Mouse (Mus musculus) heart, postnatal 14 days (tissue): ENCODE data around the gene Lbh. TPM values are rescaled to one million over a fixed set of nuclear protein-coding genes. Genes with fewer than 3 reads are reported as not detected.

Source experiments
- DNase-seq, 2 experiments: peaks; one replicate each; pipeline ENCODE4 v3.0.0; 2021 to 2022
- intact Hi-C: fragments of 180-260 bp; cut with DNase I; formaldehyde crosslinking; loops from one replicate; pipeline ENCODE4 v1.15.1; 2025
- total RNA-seq, 2 experiments: library from RNA; stranded (reverse); gene quantifications; 2 replicates each; pipeline ENCODE4 v1.2.3; 2021

Lbh gene
- total RNA-seq, 2 experiments from 2014 or later: 318 to 323 TPM

DNA sequence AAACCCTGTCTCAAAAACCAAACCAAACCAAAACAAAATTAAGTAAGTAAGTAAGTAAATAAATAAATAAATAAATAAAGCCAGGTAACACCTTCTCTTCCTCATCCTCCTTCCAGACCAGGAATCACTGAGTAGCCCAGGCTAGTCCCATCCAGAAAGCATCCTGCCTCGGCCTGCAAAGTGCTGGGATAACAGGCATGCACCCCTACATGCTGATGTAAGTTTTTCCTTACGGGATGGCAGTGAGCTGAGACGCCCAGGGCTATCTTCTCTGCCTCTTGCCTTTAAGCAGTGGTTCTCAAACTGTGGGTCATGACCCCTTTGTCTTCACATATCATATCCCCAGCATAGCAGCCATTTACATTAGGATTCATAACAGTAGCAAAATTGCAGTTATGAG is 9.5 kb upstream of the Lbh start:
- no peak for DNase-seq
- intact Hi-C loops: no loop called here

DNA sequence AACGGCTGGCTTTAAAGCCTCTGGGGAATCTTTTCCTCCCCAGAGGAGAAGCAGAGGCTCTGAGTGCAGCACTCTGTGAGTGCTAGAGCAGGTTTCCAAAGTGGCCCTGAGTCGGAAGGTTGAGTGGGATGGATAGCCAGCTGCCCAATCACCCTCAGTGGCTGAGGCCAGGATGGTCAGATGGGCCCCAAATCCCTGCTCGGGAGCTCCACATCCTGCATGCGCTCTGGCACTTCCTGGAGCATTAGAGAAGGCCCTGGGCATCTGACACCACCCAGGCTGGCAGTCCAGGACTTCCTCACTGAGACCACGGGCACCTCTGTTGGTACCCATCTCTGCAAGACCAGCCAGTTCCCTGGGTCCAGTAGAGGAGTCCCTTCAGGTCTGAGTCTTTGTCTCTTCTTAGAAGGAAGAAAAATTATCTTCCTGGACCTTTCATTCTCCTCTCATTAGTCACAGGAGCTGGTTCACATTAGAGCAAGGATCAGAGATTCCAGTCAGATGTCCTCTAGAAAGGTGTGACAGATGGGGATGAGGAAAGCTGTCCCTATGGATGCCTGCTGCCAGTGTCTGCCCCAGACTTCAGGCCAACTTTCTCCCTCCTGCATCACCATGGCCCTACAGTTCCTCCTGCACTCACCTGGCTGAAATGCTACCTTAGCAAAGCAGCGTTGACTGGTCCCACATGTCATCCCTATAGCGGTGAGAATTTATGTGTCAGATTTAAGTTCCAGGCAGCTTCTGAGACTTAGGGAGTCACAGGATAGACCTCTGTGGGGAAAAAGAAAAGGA is 8.8 kb upstream of the Lbh start:
- intact Hi-C loops: no loop called here
- DNase-seq: no peak

DNA sequence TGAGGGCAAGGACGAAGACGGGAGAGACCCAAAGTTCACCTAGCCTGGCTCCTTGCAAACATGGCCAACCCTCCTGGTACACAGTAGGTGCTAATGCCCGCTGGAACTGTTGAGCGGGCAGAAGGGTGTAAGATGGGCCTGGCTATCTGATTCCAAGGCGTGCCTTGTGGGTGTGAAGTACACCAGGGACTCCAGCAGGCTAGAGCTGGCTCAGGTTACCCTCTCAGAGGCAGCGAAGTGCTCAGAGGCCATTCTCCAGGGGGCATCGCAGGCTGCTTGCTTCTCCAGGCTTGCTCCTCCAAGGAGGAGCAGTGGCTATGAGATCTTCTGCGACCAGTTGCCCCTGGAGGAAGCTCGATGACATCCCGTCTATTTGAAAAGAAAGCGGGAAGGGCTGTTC is 6.8 kb upstream of the Lbh start:
- intact Hi-C loops: no loop called here
- DNase-seq: no peak

DNA sequence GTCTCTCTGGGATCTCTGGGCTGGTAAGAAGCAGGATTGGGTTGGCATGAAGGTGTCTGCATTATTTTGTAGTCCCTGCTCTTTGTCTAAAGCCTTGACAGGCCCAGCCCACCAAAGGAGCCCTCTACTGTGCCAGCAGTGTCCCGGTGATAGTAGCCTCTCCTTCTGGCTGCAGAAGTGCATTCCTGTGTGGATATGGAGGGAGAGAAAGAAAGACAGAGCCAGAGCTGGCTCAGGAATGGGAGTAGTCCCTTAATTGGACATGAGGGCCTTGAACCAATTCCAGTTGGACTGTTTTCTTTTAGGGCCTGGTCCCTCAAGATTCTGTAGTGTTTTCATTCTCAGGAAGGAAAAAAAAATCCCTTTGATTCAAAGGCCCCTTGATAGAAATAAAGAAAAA is 6.4 kb upstream of the Lbh start:
- intact Hi-C loops: no loop called here
- DNase-seq: no peak

DNA sequence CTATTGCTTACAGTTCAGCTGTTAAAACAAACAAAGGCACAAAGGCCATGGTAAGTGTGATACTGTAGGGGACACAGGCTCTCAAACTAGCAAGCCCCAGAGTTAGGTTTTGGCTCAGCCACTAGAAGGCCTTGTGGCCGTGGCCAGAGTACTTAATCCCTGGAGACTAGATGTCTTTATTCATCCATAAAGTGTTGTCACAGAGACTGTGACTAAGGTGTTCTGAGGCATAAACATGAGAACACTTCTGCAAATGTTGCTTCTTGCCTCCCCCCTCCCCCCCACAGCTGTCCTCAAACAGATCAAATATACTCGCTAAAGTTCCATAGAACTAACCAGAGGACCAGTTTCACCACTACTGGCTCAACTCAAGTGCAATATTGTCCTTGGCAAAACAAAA is 4.0 kb upstream of the Lbh start:
- no peak for DNase-seq
- intact Hi-C loops: no loop called here

DNA sequence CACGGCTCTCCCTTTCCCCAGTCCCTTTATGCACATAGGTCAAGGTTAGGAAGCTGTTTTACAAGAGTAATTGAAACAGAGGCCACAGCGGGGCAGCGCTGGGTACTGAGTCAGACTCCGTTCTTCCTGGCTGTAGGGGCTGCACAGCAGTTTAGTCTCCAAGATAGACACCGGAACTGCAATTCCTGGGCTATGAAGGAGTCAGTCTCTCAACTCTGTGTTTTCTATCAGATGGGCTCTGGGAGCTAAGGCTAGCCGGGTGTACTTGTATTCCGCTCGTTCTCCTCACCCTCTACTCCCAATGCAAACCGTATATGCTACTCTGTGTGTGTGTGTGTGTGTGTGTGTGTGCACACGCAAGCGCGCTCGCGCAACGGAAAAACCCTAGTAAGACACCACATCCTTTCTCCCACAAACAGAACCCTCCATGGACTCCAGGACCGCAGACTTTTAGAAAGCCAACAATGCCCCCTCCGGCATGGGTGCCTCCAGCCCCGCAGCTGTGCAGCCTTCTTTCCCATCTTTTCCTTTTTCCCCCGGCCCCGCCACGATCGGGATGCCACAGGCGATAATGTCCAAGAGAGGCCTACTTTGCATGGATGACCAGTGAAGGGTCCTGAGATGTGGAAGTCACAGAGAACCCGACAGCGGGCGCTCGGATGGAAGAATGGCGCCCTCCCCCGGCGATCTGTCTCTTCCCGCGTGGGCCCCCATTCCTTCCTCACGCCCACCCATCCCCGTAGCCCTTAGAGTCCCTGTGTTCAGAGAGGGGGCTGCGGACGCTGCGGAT is 669 bp upstream of the Lbh start:
- peak; percentile 57 to 67 for DNase-seq
- intact Hi-C loops: loop anchor here (2.0 to 5.0 kb wide), 6 partner anchors 21 to 275 kb away; partner anchors contain the start of gene Lclat1

DNA sequence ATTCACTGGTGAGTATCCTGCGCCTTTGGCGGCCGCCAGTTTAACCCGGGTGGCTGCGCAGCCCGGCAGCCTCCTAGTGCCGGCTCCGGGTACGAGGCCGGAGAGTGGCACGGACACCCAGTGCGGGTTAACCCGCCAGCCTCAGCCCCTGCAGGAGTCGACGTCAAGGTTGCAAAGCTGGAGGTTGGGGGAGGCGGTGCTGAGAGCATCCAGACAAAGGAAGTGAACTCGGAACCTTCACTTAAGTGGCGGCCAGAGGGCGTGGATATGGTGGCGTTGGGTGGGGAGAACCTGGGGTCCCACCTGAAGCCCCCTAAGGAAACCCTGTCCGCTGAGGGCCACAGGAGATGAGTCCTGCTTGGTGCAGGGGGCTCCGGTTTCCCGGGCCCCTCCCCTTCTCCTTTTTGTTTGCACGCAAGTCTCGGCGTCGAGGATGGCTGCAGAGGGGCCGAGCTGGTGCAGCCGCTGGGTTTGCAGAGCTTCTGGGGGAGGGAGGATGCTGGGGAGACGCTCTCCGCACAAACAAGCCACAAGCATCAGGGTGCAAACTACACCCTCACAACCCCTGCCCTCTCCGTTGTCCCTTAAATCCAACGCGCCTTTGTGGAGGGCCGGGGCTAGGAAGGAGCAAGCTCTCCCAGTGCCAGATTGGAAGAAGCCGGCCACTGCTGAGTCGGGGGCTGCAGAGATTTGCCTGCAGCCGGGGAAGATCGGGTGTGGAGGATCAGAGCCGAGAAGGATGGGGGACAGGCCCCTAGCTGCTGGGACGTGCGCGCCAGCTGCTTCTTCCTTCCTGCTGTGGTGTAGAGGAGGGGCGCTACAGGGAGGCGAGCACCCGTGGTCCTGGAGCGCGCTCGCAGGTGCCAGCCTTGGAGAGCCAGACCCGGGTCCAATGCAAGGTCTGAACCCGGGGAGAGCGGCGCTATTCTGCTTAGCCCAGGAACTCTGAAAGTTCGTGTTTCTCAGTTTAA is 751 bp downstream of the Lbh start:
- peak; percentile 62 to 69 for DNase-seq
- intact Hi-C loops: loop anchor here (2.0 to 5.0 kb wide), 6 partner anchors 20 to 273 kb away; partner anchors contain the start of gene Lclat1

DNA sequence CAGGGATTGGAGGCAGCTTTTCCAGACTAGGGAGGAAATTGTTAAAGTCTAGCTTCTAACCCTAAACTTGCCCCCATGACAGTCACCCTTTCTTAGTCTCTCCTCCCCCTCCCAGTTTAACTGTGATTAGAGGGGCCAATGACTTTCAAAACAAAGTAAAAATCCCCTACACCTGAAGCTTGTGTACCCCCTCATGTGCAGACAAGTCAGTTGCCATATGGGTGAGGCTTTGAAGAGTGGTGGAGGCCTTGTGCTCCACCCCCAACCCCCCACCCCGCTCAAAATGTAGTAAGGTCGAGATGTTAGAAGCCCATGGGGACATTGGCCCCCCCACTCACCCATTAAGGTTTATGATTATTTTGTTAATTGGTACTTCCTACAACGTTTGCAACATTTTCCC is 1.5 kb downstream of the Lbh start:
- DNase-seq: no peak
- intact Hi-C loops: loop anchor here (2.0 to 5.0 kb wide), 6 partner anchors 19 to 273 kb away; partner anchors contain the start of gene Lclat1

DNA sequence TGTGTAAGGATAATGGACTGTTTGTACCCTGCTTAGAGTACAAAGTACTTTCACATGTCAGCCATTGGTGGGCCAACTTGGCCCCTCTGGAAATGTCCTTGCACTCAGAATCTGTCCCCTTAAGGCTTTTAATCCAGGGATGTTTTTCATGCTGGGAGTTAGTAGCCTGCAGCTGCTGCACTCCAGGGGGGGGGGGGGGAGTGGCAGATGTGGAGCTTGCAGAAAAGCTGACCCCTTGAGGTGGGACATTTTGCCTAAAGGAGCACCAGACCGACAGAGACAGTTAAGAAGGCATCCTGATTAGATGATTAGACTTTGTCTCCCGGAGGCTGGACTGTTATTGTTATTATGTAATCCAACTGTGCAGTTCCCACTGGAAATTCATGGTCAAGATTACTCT is 2.3 kb downstream of the Lbh start:
- intact Hi-C loops: no loop called here
- no peak for DNase-seq

DNA sequence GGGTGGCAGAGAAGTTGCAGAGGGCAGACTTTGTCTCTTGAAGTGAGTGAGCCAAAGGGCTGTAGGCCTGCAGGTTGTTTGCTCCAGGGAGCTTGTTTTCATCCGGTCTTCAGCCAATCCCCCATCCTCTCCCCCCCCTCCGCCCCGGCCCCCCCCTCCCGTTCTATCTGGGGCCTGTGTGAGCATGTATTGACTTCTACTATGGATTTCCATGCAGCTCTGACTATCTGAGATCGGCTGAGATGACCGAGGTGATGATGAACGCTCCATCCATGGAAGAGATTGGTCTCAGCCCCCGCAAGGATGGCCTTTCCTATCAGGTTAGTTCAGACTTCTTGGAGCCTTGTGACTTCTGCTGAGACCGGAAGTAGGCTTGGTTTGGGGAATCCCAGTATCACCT is 2.9 kb downstream of the Lbh start:
- intact Hi-C loops: no loop called here
- DNase-seq: no peak

DNA sequence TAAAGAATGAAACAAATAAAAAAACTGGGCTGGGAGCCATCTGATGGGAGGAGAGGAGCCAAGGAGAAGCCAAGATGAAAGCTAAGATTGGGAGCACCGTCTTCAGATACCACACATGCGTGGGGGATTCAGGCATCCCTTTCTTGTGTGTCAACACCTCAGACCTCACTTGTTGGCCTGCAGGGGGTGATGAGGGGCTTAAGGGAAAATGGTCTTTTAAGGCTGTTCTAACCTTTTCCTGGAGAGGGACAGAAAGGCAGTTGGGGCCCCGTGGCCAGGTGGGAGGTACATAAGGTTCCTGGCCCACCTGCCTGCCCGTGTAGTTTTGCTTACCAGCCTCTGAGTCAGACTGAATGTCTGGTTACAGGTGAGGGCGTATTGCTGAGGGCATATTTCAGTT is 4.1 kb downstream of the Lbh start:
- intact Hi-C loops: no loop called here
- DNase-seq: no peak

DNA sequence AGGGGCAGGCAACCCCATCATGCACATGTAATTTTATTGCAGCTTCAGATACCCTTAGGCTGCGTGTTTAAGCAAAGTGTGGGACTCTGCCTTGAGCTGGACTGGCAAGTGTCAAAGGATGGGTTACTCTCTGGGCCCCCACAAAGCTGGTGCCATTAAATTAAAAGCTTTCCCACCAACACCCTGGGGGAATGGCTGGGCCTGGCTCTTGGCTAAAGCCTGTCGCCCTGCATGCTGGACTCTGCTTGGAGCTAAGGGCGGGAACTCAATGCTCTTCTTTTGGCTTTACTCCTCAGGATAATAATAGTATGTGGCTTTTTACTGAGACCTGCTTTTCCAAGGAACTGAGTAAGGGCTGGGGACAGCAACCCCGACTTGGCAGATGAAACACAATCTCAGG is 5.2 kb downstream of the Lbh start:
- intact Hi-C loops: no loop called here
- DNase-seq: no peak

DNA sequence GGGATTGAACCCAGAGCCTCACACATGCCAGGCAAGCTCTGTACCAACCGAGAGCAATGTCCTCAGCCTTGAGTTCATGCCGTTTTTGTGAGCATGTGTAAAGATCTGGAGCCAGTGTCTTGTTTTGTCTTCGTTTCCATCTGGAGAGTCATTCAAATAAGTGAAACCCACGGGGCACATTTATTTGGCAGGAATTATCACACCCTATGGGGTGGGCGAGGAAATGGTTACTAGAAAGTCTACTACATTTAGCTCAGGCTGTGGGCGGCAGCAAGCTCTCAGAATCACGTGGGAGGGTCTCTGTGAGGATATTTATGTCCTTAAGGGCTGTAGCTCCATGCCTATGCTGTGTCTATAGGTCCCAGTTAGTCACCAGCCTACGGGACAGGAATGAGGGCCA is 6.2 kb downstream of the Lbh start:
- DNase-seq: no peak

DNA sequence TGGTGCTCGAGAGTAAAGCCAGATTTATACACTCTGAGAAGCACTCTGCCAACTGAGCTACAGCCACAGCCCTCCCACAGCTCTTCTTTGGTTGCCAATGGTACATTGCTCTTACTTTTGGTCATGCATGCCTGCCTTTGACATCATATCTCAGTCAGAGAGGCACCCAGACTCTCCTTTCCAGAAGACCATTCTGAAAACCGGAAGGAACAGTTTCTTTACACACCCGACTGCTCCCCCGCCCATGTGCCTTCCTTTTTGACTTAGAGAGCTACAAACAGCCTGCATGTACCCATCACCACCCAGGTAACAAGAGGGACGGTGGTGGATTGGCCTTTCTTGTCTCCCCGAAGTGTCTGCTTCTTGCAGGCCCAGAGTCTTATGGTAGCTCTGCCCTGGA is 7.0 kb downstream of the Lbh start:
- no peak for DNase-seq
- intact Hi-C loops: no loop called here

More for the DNA sequence above, 6.2 kb downstream of the Lbh start:
- intact Hi-C loops: no loop called here

DNA sequence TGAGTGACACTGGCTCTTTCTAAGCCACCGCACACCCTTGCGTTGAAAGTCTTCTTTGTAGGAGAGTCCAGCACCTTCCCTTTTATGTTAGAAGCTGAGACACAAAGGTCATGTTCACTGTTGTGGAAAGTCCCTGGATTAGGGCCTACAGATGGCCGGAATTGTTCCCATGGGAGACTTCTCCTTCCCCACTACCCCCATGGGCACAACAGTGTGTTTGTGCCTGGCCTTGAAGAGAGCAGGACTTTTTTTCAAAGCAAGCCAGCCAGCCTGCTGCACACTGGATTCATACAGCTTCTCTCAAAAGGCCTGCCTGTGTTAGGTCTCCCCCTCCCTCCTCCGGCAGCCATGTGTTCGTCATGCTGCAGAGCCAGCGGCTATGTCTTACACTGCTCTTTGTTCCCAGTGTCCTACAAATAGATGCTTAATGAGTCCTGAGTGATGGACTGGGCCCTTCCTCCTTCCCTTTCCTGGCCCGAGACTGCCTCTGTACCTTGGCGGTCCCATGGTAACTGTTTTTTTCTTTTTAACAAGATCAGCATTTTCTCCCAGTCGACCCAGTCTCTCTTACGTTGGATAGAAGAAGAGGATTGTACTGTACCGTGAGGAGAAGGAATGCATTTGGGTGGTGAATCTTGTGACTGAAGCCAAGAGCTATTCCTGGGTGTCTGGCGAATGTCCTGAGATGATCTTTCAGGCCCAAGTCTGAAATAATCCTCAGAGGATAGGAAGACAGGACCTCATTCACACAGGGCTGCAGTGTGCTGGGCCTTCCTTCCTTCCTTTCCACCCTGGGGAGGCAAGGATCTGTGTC is 7.9 kb downstream of the Lbh start:
- DNase-seq: peak; percentile 51 to 57
- intact Hi-C loops: no loop called here

DNA sequence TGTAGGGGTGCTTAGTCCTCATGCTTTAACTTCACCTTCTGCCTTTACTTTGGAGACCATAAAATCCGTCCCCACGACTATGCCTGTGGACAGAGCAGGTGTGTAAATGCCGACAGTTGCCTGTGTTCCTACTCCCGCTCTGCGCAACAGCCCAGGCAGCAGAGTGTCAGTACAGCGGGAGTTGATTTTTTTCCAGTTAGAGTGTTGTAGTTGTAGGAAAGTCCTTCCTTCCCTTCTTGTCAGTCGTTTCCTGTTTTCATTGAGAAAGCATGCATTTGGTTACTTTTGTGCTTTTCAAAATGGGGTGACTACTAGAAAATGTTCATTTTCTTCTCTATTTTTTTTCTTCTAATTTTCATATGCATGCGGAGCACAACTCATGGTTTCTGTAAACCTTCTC is 8.9 kb downstream of the Lbh start:
- no peak for DNase-seq
- intact Hi-C loops: no loop called here

DNA sequence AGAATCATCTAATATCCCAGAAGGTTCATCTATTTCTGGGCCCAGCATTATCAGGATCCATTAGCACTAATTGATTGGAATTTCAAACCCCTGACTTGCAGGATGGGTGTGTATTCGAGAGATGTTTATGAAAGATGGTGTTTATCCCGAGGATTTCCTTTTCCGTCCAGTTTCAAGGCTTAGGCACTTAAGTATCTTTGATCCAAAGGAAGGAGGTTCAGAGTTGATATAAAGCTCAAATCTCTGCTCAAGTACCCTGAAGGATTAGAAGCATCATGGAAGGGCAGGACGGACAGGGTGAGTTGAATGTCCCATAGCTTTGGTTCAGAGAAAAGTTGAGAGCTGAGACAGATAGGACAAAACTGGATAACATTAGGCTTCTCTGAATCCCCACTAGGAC is 15.0 kb downstream of the Lbh start:
- intact Hi-C loops: no loop called here
- DNase-seq: no peak

DNA sequence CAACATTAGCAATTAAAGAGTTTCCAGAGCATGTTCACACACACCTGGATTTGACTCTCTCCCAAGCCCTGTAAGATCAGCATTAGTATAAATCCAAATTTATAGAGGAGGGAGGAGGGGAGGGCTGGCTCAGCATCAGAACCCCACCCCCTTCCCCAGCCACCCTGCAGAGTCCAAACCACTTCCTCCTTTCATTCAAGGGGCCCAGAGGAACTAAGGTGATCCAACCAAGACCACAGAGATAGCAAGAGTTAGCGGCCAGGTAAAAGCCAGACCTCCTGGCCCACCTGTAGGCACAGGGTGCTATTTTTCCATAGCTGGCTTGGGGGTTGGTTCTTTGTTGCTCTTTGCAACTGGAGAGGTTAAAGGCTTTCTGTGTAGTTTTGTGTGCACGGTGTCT is 16.0 kb downstream of the Lbh start:
- intact Hi-C loops: no loop called here
- DNase-seq: no peak

DNA sequence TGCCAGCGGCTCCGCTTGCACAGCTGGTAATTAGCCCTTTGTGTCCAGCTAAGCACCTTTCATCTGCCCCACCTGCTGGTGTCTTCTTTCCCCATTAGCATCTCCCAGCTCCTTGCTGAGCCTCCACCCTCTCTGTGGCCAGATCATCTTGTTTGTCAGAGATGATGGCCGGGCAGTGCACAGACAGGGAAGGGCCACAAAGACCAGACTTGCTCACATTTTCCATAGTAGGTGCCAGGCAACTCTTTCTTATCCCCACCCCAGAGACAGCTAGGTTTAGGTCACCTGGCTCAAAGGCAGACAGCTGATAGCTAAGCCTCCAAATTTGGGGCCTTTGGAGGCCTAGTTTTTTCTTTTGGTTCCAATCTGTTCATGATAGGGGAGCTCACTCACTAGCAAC is 16.5 kb downstream of the Lbh start:
- no peak for DNase-seq
- intact Hi-C loops: loop anchor here (5.0 kb wide), 1 partner anchor 38 kb away; no protein-coding TSS in a partner anchor

DNA sequence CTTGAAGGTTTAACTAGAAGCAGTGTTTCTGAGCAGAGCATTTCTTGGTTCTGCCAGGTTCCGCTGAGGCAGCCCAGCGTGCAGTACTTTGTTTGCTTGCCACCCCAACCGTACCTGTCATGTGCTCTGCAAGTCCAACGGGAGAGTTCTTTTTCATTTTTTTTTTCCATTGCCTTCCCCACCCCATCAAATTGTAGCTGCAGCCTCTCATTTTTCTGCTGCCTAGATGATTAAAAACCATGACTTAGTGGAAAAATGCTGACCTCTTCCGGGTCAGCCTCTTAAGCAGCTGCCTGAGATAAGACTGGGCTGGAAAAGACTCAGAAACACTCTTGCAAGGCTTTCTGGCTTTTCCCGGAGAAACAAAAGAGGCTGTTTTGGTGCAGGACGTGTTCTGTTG is 17.8 kb downstream of the Lbh start:
- no peak for DNase-seq
- intact Hi-C loops: loop anchor here (5.0 kb wide), 1 partner anchor 36 kb away; no protein-coding TSS in a partner anchor
